Mouse (Mus musculus) cerebellum, adult 11-12 months (tissue): ENCODE measurements around the gene Dnah7a.
"Not testable (repeated sequence)": the region's sequence is repeated elsewhere in the genome, so short reads cannot be mapped to it uniquely, and the experiment has no call there.

Experiments
- DNase-seq: peaks from one replicate; pipeline ENCODE4 v3.0.0; 2022

Dnah7a gene

GRCm38 (mm10) chr1:53664268-53664667 lies 42.3 kb downstream of the Dnah7a start:
- not testable (repeated sequence) for DNase-seq

DNA sequence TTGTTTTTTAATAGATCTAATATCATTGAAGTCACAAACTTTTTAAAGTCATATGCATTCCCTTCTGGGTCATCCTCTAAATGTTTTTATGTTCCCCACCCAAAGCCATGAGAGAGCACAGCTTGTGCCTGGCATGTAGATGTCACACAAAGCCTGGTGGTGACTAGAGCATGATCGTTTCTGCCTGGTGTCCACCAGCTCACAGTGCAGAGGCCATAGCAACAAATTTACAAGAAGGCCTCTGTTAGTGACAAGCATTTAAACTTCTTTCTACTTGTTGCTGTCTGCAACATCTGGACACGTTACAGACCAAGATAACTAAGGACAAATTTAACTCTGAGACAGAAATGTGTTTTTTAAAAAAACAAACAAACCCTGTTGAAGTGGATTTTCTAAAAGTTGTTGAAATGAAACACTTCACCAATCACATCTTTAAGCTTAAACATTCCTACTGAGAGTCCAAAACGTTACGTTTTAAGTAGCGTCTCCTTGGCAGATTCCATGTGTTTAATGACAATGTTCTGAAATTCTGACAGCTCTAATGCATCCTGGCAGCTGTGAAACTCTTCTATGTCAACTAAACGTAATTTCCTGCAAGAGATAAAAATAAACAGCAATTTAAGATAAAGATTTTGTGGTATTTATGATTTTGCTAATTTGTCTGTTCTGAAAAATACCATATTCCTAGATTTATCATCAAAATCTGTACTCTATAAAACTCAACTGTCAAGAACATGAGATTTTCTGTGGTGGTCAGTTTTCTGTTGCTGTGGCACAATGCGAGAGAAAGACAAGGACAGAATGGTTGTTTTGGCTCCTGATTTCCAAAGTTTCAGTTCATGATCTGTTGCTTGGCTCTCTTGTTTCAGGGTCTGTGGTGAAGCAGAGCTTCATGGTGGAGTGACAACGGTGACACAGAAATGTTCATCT lies 66.5 kb downstream of the Dnah7a start:
- no peak for DNase-seq

GRCm38 (mm10) chr1:53635641-53636040 lies 70.9 kb downstream of the Dnah7a start:
- not testable (repeated sequence) for DNase-seq

GRCm38 (mm10) chr1:53632040-53632439 lies 74.5 kb downstream of the Dnah7a start:
- not testable (repeated sequence) for DNase-seq

DNA sequence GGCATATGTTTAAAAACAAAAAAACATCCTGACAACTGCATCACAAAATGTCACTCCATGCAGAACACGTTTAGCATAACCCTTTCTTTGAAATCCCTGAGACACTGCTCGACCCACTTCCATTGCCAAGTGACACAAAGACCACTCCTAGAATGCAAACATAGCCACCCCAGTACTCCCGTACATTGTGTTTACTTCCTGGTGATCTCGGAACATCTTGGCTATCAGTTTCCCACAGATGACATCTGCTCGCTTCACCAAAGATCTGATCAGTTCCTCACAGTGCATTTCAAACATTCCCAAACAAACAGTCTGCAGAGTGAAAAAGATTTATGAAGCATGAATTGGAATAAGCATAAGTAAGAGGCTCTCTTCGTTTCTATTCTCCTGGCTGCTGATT lies 76.6 kb downstream of the Dnah7a start:
- no peak for DNase-seq

- no peak for DNase-seq
These were observed 93.1 kb downstream of the Dnah7a start for GRCm38 (mm10) chr1:53613486-53613885.

- not testable (repeated sequence) for DNase-seq
These were observed 125.3 kb downstream of the Dnah7a start for GRCm38 (mm10) chr1:53581326-53581725.

DNA sequence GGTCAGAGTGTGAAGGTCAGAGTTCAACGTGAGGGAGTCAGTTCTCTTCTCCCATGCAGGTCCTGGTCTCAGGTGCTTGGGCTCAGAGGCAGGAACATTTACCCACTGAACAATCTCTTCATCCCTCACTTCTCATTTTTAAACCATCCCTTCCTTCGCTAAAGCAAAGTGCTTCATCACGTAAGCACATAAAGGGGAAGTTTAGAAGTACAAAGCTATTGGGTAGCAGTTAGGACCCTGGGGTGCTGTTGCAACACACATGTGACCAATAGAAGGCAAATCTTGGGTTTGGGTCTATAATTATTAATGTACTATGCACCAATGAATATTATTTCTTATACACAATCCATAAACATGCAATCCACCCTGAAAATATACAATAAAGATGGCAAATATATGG lies 148.7 kb downstream of the Dnah7a start:
- DNase-seq: not testable (repeated sequence)

GRCm38 (mm10) chr1:53547018-53547417 lies 159.6 kb downstream of the Dnah7a start:
- DNase-seq: not testable (repeated sequence)

GRCm38 (mm10) chr1:53538356-53538755 lies 168.2 kb downstream of the Dnah7a start:
- DNase-seq: not testable (repeated sequence)

GRCm38 (mm10) chr1:53534826-53535225 lies 171.8 kb downstream of the Dnah7a start:
- not testable (repeated sequence) for DNase-seq

GRCm38 (mm10) chr1:53526021-53526420 lies 180.6 kb downstream of the Dnah7a start:
- not testable (repeated sequence) for DNase-seq

DNA sequence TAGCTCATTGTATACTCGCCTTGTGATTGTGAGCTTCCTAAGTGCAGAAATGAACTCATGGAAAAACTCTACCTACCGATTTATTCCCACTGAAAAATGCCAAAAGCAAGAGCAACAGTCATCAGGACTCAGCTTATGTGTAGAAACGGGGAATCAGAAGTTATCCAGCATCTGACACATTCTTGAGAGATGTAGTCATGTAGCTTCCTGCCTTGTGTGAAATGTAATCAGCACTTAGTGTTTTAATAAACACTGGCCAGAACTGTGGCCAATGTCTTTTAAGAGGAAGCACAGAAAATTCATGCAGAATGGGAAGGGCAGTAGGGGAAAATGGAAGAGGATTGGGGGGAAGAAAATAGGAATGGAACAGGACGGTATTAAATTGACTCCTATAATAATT lies 232.9 kb downstream of the Dnah7a start:
- DNase-seq: no peak

DNA sequence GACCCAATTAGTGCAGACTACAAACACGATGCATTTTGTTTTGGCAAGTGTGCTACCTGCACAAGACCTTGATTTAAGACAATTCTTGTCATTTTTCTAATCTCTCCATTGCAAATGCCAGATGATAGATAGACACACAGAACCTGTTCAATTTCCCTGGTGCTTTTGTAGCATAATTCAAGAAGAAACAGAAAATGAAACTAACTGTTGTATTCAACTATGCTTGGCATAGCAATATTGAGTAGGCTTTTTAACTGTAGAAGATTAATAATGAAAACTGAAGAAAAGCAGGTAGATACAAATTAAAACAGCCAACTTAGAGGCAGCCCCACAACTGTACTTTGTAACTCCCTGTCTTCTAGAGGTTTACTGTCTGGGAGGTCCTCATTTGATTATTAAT lies 234.5 kb downstream of the Dnah7a start:
- not testable (repeated sequence) for DNase-seq

DNA sequence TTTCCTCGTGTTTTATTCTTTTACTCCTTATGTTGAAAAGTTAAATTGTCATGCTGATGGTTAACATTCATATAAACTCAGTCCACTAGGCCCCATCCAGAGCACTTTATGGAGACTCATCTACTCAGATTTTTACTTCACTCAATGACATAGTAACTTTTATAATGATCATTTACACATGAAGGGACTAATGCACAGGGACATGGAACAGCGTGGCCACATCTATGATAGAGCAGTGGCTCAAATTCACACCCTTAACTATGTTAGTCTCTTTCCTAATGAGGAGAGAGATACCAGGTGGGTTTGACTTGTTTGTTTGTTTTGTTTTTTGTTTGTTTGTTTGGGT lies 239.3 kb downstream of the Dnah7a start:
- DNase-seq: no peak

- not testable (repeated sequence) for DNase-seq
These were observed 239.9 kb downstream of the Dnah7a start for GRCm38 (mm10) chr1:53466524-53467324.

DNA sequence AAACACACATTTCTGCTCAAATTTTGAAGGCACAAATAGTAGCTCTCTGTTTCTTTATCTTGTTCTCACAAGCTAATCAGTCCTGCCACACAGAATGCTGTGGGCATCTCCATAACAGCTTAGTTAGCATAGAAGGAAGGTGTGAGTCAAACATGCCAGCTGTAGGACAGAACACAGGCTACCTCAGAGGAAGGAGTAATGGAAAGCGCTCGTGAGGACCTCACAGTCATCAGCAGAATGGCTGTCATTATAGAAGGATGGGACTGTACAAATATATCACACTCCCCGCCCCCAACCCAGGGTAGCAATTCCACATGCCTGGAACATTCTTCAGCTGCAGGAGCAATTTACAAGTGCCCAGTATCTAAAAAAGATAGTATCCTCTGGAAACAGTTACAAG lies 267.4 kb downstream of the Dnah7a start:
- DNase-seq: not testable (repeated sequence)

DNA sequence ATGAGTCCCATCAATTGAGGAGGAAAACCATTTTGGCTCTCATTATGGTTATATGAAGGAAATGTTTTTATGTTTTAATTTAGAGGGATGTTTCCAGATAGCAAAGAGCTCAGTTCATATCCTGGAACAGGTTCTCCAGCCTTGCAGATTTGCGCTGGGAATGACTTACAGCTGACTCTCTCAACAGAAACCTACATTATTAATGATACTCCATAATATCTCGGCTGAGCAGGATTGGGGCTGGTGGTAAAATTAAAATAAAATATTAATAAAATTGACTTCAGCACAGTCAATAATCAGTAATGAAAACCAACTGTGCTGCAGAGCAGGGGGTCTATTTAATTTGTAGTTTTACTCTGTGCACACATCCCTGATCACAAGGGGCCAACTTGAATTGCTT lies 274.2 kb downstream of the Dnah7a start:
- DNase-seq: not testable (repeated sequence)

DNA sequence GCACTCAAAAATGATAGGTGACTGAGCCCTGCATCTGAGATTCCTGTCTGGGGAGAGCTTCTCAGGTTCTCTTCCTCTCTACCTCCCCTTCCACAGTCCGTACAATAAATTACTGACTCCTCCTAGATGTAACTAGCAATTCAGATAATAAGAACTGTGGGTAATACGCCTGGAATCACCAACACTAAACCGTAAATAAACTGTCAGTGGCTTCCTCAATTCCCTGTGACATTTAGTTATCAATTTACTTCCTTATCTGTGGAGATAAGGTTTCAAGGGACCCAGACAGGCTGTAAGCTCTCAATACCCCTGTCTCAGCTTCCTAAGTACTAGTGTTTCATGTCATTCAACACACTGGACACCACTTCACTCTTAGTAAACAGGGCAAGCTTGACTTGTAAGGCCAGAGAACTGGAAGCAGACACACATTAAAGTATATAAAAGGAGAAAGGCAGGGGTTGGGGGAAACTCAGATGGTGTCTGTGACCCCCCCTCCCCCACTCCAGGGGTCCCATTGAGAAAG lies 300.7 kb downstream of the Dnah7a start:
- no peak for DNase-seq

GRCm38 (mm10) chr1:53393936-53394760 lies 312.4 kb downstream of the Dnah7a start:
- DNase-seq: not testable (repeated sequence)

DNA sequence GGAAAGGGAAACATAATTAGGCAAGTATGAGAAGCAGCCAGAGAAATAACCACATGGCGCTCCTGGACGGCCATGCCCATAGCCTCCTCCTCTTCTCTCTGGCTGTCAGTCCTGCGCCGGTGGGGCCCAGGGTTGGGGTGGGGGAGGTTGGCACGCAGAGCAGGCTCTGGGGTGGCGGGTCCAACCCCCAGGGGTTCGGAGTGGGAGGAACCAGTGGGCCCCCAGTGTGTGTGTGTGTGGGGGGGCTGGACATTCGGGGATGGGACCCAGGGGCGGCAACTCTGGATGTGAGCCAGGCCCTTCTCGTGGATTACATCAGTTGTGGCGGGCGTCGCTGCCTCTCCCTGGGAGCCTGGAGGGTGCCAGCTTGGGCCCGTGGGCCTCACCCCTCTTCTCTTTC lies 317.8 kb downstream of the Dnah7a start:
- DNase-seq: no peak

- no peak for DNase-seq
These were observed 322.4 kb downstream of the Dnah7a start for GRCm38 (mm10) chr1:53384085-53384688.
